Comparison of ENCODE assay signal across 9 mouse cellular contexts in genomic region chr11:118603126-118603525, GRCm38 (mm10).
DNase-seq lines count a peak whose midpoint lies in the region; ATAC-seq lines count a peak whose summit lies in the region.
"Had no signal": no experiment of that assay in that cellular context is flagged by ENCODE, and none has a peak within 500 bp of the region (broad histone marks: within the 10 kb centered on the region; RNA-seq: fewer than 3 reads in every experiment).

No protein-coding gene starts in this region.

- no peaks in the 10 kb centered on the region for H3K9me3 ChIP-seq in hindbrain, embryonic 11.5 days (ENCODE audit: control insufficient read depth, low read length)
- H3K9me3 ChIP-seq in hindbrain, embryonic 14.5 days (ENCODE audit: control insufficient read depth, low read length) = no peaks in the 10 kb centered on the region
- H3K9me3 ChIP-seq: hindbrain, embryonic 15.5 days had no signal

- no peaks in the 10 kb centered on the region for H3K36me3 ChIP-seq in hindbrain, embryonic 11.5 days (ENCODE audit: control insufficient read depth, insufficient read depth, low read length)
- no peaks in the 10 kb centered on the region for H3K36me3 ChIP-seq in hindbrain, embryonic 14.5 days (replicated peaks; ENCODE audit: control insufficient read depth, insufficient read depth)
- H3K36me3 ChIP-seq: hindbrain, embryonic 15.5 days had no signal

- peak; percentile 53 for DNase-seq in hindbrain, embryonic 11.5 days (ENCODE audit: low spot score)
- DNase-seq in hindbrain, embryonic 14.5 days (ENCODE audit: low spot score) = no peak
- peak; percentile 50 for DNase-seq in WW6 (ENCODE audit: low read depth, low spot score)
- DNase-seq in heart, postnatal 4 days = peak; percentile 62
- DNase-seq in right cerebral cortex, adult 2 months (ENCODE audit: low spot score in 2 of 2) = no peak
- no peak for DNase-seq in cerebellum, adult 9-11 months
- no peak for DNase-seq in gastrocnemius, postnatal 25 days

- no peak for ATAC-seq in hindbrain, embryonic 11.5 days (ENCODE audit: low FRiP score)
- no peak for ATAC-seq in hindbrain, embryonic 14.5 days (ENCODE audit: low FRiP score)
- peak; percentile 66; the same call in 1 of the 2 replicates for ATAC-seq in megakaryocyte-erythroid progenitor cell, adult 5-6 weeks (replicated peaks; ENCODE audit: low FRiP score, low TSS enrichment, poor library complexity, severe bottlenecking)

- no peaks in the 10 kb centered on the region for H3K27me3 ChIP-seq in hindbrain, embryonic 11.5 days (ENCODE audit: control insufficient read depth, insufficient read depth, low read length)
- H3K27me3 ChIP-seq in hindbrain, embryonic 14.5 days (ENCODE audit: control insufficient read depth, insufficient read depth, low read length) = no peaks in the 10 kb centered on the region
- H3K27me3 ChIP-seq: hindbrain, embryonic 15.5 days had no signal

- H3K4me1 ChIP-seq in hindbrain, embryonic 11.5 days (replicated peaks; ENCODE audit: control insufficient read depth, insufficient read depth, low read length) = peaks cover 4% of the 10 kb centered on the region
- H3K4me1 ChIP-seq in hindbrain, embryonic 14.5 days (replicated peaks; ENCODE audit: control insufficient read depth, insufficient read depth, low read length) = peaks cover 41% of the 10 kb centered on the region

- H3K4me2 ChIP-seq in hindbrain, embryonic 11.5 days (replicated peaks; ENCODE audit: low read depth, low read length) = no peak overlapping the region
- no peak overlapping the region for H3K4me2 ChIP-seq in hindbrain, embryonic 14.5 days (replicated peaks)
- H3K4me2 ChIP-seq: hindbrain, embryonic 15.5 days had no signal

- 3% methylated on average over 10 of the region's 10 CpGs for WGBS in hindbrain, embryonic 11.5 days
- WGBS in hindbrain, embryonic 14.5 days = 5% methylated on average over 10 of the region's 10 CpGs

- H3K4me3 ChIP-seq in hindbrain, embryonic 11.5 days (ENCODE audit: low read depth, low read length) = no peak overlapping the region
- no peak overlapping the region for H3K4me3 ChIP-seq in hindbrain, embryonic 14.5 days (replicated peaks; ENCODE audit: low read length)
- H3K4me3 ChIP-seq: hindbrain, embryonic 15.5 days had no signal

- H3K9ac ChIP-seq in hindbrain, embryonic 11.5 days (ENCODE audit: low read depth, low read length) = no peak overlapping the region
- H3K9ac ChIP-seq in hindbrain, embryonic 14.5 days = no peak overlapping the region
- H3K9ac ChIP-seq: hindbrain, embryonic 15.5 days had no signal

- no peak overlapping the region for H3K27ac ChIP-seq in hindbrain, embryonic 11.5 days (ENCODE audit: low read depth, low read length)
- H3K27ac ChIP-seq in hindbrain, embryonic 14.5 days = no peak overlapping the region
- H3K27ac ChIP-seq: hindbrain, embryonic 15.5 days had no signal

Comparison
In these comparisons a context has a peak if more than half of its experiments do, and no peak if none do; other contexts are left out.
1. DNase-seq: peak in hindbrain, embryonic 11.5 days (single experiment), WW6 (single experiment) and heart, postnatal 4 days (single experiment); none in hindbrain, embryonic 14.5 days (single experiment), right cerebral cortex, adult 2 months (0 of 2), cerebellum, adult 9-11 months (single experiment) and gastrocnemius, postnatal 25 days (single experiment).